Mouse (Mus musculus) liver, adult 2 months (tissue): ENCODE measurements around the gene Hspa1a. TPM values are rescaled to one million over a fixed set of nuclear protein-coding genes. Genes with fewer than 3 reads are reported as not detected.

Experiments
- DNase-seq: peaks from one replicate; pipeline ENCODE4 v3.0.0-alpha.2; 2011; ENCODE audit warnings: low read depth, low spot score; ENCODE audit errors: extremely low read depth
- H3K27ac ChIP-seq: fragments of 200-500 bp; replicated peaks from 2 replicates; pipeline ENCODE4 v1.5.1; 2012; ENCODE audit warnings: low read depth, mild to moderate bottlenecking, control low read depth, inconsistent platforms, low read length; ENCODE audit not compliant: insufficient read depth
- H3K27me3 ChIP-seq: fragments of 200-500 bp; 2 replicates; pipeline ENCODE4 v1.6.1; 2012; ENCODE audit warnings: mild to moderate bottlenecking, moderate library complexity, low read length, inconsistent platforms; ENCODE audit not compliant: control insufficient read depth, insufficient read depth
- H3K36me3 ChIP-seq: fragments of 200-500 bp; 2 replicates; pipeline ENCODE4 v1.6.1; 2012; ENCODE audit warnings: low read length, inconsistent platforms; ENCODE audit not compliant: control insufficient read depth, insufficient read depth
- H3K4me1 ChIP-seq: fragments of 200-500 bp; 2 replicates; pipeline ENCODE4 v1.6.1; 2011; ENCODE audit warnings: low read length; ENCODE audit not compliant: control insufficient read depth, insufficient read depth
- H3K4me3 ChIP-seq: fragments of 200-500 bp; 2 replicates; pipeline ENCODE4 v1.5.1; 2011; ENCODE audit warnings: low read depth, mild to moderate bottlenecking, control low read depth, low read length, moderate library complexity; ENCODE audit not compliant: insufficient read depth
- H3K79me2 ChIP-seq: fragments of 200-500 bp; 2 replicates; pipeline ENCODE4 v1.6.1; 2012; ENCODE audit warnings: inconsistent platforms, mild to moderate bottlenecking, low read length, moderate library complexity; ENCODE audit not compliant: control insufficient read depth, insufficient read depth
- H3K9ac ChIP-seq: fragments of 200-500 bp; 2 replicates; pipeline ENCODE4 v1.6.1; 2012; ENCODE audit warnings: low read depth, mild to moderate bottlenecking, control low read depth, inconsistent platforms, low read length
- CTCF ChIP-seq: fragments of 200-500 bp; IDR thresholded peaks from 2 replicates; pipeline ENCODE4 v1.5.1; 2011; ENCODE audit warnings: low read depth, low read length, control low read depth
- POLR2A ChIP-seq: fragments of 200-500 bp; IDR thresholded peaks from 2 replicates; pipeline ENCODE4 v1.6.1; 2011; ENCODE audit warnings: low read length, control low read depth; ENCODE audit not compliant: insufficient read depth; ENCODE audit errors: extremely low read depth
- WGBS: fragments of 180-500 bp; shearing (Covaris S2); methylation state at CpG from one replicate; pipeline ENCODE4 v1.1.7; 2018; 5-methylcytosine and 5-hydroxymethylcytosine counted together
- polyA plus RNA-seq: library from polyadenylated mRNA; depleted of rRNA; stranded (reverse); fragments of >200 nt; gene quantifications from 2 replicates; pipeline ENCODE4 v1.2.3, GENCODE M21; 2012; rRNA removed
- total RNA-seq: library from RNA; depleted of rRNA; stranded (reverse); fragments of >200 nt; gene quantifications from 2 replicates; pipeline ENCODE4 v1.2.3, GENCODE M21; 2014; rRNA removed

Hspa1a gene
- total and polyA plus RNA-seq, 2 experiments: 0.18 to 0.45 TPM

- no peak overlapping the region for H3K27ac ChIP-seq
- H3K27me3 ChIP-seq: no peaks in the 10 kb centered on the region
- DNase-seq: no peak
- H3K4me1 ChIP-seq: peaks cover 10% of the 10 kb centered on the region
- no peaks in the 10 kb centered on the region for H3K36me3 ChIP-seq
- WGBS: 81% methylated on average over 4 of the region's 4 CpGs
- TF ChIP-seq CTCF (no peak), POLR2A (no peak)
- no peak overlapping the region for H3K9ac ChIP-seq
- peaks cover 7% of the 10 kb centered on the region; the same call in 1 of the 2 replicates for H3K79me2 ChIP-seq
- no peak overlapping the region for H3K4me3 ChIP-seq
These were observed 43.1 kb downstream of the Hspa1a start for GRCm38 (mm10) chr17:34928841-34929240.

GRCm38 (mm10) chr17:34927306-34928019 is 44.5 kb downstream of the Hspa1a start:
- H3K79me2 ChIP-seq: peaks cover 7% of the 10 kb centered on the region; the same call in 1 of the 2 replicates
- H3K27me3 ChIP-seq: no peaks in the 10 kb centered on the region
- H3K4me1 ChIP-seq: peaks cover 6% of the 10 kb centered on the region; the same call in 1 of the 2 replicates
- no peaks in the 10 kb centered on the region for H3K36me3 ChIP-seq
- H3K4me3 ChIP-seq: no peak overlapping the region
- 92% methylated on average over 18 of the region's 18 CpGs for WGBS
- no peak for DNase-seq
- no peak overlapping the region for H3K9ac ChIP-seq
- no peak overlapping the region for H3K27ac ChIP-seq
- TF ChIP-seq POLR2A: no peak
- TF ChIP-seq CTCF: no peak

- Histone ChIP-seq H3K4me3 (no peak overlapping the region), H3K27me3 (no peaks in the 10 kb centered on the region), H3K79me2 (no peaks in the 10 kb centered on the region), H3K27ac (peak overlapping the region; percentile 31; the same call in 1 of the 2 replicates), H3K36me3 (no peaks in the 10 kb centered on the region), H3K4me1 (no peaks in the 10 kb centered on the region), H3K9ac (no peak overlapping the region)
- WGBS: 70% methylated on average over 5 of the region's 5 CpGs
- DNase-seq: no peak
- no peak for TF ChIP-seq CTCF
- TF ChIP-seq POLR2A: no peak
These were observed 47.7 kb downstream of the Hspa1a start for GRCm38 (mm10) chr17:34924258-34924657.

- no peak overlapping the region for H3K4me3 ChIP-seq
- no peaks in the 10 kb centered on the region for H3K36me3 ChIP-seq
- no peak for TF ChIP-seq POLR2A
- TF ChIP-seq CTCF: peak; percentile 40
- H3K27ac ChIP-seq: no peak overlapping the region
- no peak for DNase-seq
- no peak overlapping the region for H3K9ac ChIP-seq
- no peaks in the 10 kb centered on the region for H3K79me2 ChIP-seq
- no peaks in the 10 kb centered on the region for H3K4me1 ChIP-seq
- WGBS: 47% methylated on average over 6 of the region's 6 CpGs
- no peaks in the 10 kb centered on the region for H3K27me3 ChIP-seq
These were observed 49.0 kb downstream of the Hspa1a start for GRCm38 (mm10) chr17:34922939-34923338.

Other genes with a start within 250 kb of the Hspa1a start
Only the 30 nearest of the 43 such genes appear.
- 7.6 and 7.9 TPM in 2 replicates for gene Stk19, start 135.2 kb downstream of the Hspa1a start, total RNA-seq
- gene Stk19, start 135.2 kb downstream of the Hspa1a start, polyA plus RNA-seq: 16.6 and 19.8 TPM in 2 replicates
- gene Dxo, start 135.1 kb downstream of the Hspa1a start, total RNA-seq: 9.7 and 12.8 TPM in 2 replicates
- 26.3 and 36.6 TPM in 2 replicates for gene Dxo, start 135.1 kb downstream of the Hspa1a start, polyA plus RNA-seq
- gene Skiv2l, start 121.9 kb downstream of the Hspa1a start, total RNA-seq: 32.0 and 39.4 TPM in 2 replicates
- gene Skiv2l, start 121.9 kb downstream of the Hspa1a start, polyA plus RNA-seq: 51.1 and 61.7 TPM in 2 replicates
- gene Nelfe, start 121.8 kb downstream of the Hspa1a start, total RNA-seq: 21.9 and 22.0 TPM in 2 replicates
- 14.9 and 17.1 TPM in 2 replicates for gene Nelfe, start 121.8 kb downstream of the Hspa1a start, polyA plus RNA-seq
- gene Cfb, start 109.6 kb downstream of the Hspa1a start, total RNA-seq: 1,474 and 1,577 TPM in 2 replicates
- 709 and 764 TPM in 2 replicates for gene Cfb, start 109.6 kb downstream of the Hspa1a start, polyA plus RNA-seq
- gene Zbtb12, start 92.7 kb downstream of the Hspa1a start, total RNA-seq: 1.8 and 3.2 TPM in 2 replicates
- 3.3 and 4.6 TPM in 2 replicates for gene Zbtb12, start 92.7 kb downstream of the Hspa1a start, polyA plus RNA-seq
- 1.1 TPM in 1 of 2 replicates, not detected in the other for gene Gm20547, start 90.1 kb downstream of the Hspa1a start, total RNA-seq
- gene Gm20547, start 90.1 kb downstream of the Hspa1a start, polyA plus RNA-seq: 0.09 TPM in 1 of 2 replicates, not detected in the other
- gene C2, start 73.9 kb downstream of the Hspa1a start, total RNA-seq: 101 and 113 TPM in 2 replicates
- gene C2, start 73.9 kb downstream of the Hspa1a start, polyA plus RNA-seq: 65.1 and 82.1 TPM in 2 replicates
- 45.2 and 54.6 TPM in 2 replicates for gene Ehmt2, start 73.7 kb downstream of the Hspa1a start, total RNA-seq
- 81.8 and 103 TPM in 2 replicates for gene Ehmt2, start 73.7 kb downstream of the Hspa1a start, polyA plus RNA-seq
- 0.13 and 0.18 TPM in 2 replicates for gene Slc44a4, start 57.7 kb downstream of the Hspa1a start, total RNA-seq
- gene Slc44a4, start 57.7 kb downstream of the Hspa1a start, polyA plus RNA-seq: 0.34 and 0.35 TPM in 2 replicates
- gene Neu1, start 40.9 kb downstream of the Hspa1a start, total RNA-seq: 27.6 and 36.8 TPM in 2 replicates
- gene Neu1, start 40.9 kb downstream of the Hspa1a start, polyA plus RNA-seq: 52.5 and 62.5 TPM in 2 replicates
- gene Hspa1b, start 12.9 kb downstream of the Hspa1a start, total RNA-seq: 3.6 and 10.1 TPM in 2 replicates
- 10.0 and 11.2 TPM in 2 replicates for gene Hspa1b, start 12.9 kb downstream of the Hspa1a start, polyA plus RNA-seq
- gene Gm20481, start 2.2 kb downstream of the Hspa1a start, total RNA-seq: not detected in 2 replicates
- gene Gm20481, start 2.2 kb downstream of the Hspa1a start, polyA plus RNA-seq: not detected in 2 replicates
- gene Hspa1l, start 547 bp upstream of the Hspa1a start, total RNA-seq: 0.18 TPM in 1 of 2 replicates, not detected in the other
- gene Hspa1l, start 547 bp upstream of the Hspa1a start, polyA plus RNA-seq: 0.05 TPM in 1 of 2 replicates, not detected in the other
- gene Lsm2, start 9.7 kb upstream of the Hspa1a start, total RNA-seq: 7.9 and 11.1 TPM in 2 replicates
- gene Lsm2, start 9.7 kb upstream of the Hspa1a start, polyA plus RNA-seq: 55.1 and 63.0 TPM in 2 replicates
- 11.8 and 27.5 TPM in 2 replicates for gene Vars, start 28.8 kb upstream of the Hspa1a start, total RNA-seq
- 39.8 and 52.7 TPM in 2 replicates for gene Vars, start 28.8 kb upstream of the Hspa1a start, polyA plus RNA-seq
- gene Vwa7, start 44.4 kb upstream of the Hspa1a start, total RNA-seq: 0.07 and 0.09 TPM in 2 replicates
- gene Vwa7, start 44.4 kb upstream of the Hspa1a start, polyA plus RNA-seq: 0.16 and 0.27 TPM in 2 replicates
- gene Sapcd1, start 55.9 kb upstream of the Hspa1a start, total RNA-seq: 0.54 TPM in 1 of 2 replicates, not detected in the other
- gene Sapcd1, start 55.9 kb upstream of the Hspa1a start, polyA plus RNA-seq: 0.66 TPM in 1 of 2 replicates, not detected in the other
- gene Msh5, start 74.6 kb upstream of the Hspa1a start, total RNA-seq: 1.0 and 2.0 TPM in 2 replicates
- gene Msh5, start 74.6 kb upstream of the Hspa1a start, polyA plus RNA-seq: 1.1 and 3.9 TPM in 2 replicates
- 15.9 and 20.3 TPM in 2 replicates for gene Clic1, start 77.8 kb upstream of the Hspa1a start, total RNA-seq
- 12.2 and 16.8 TPM in 2 replicates for gene Clic1, start 77.8 kb upstream of the Hspa1a start, polyA plus RNA-seq
- gene Ddah2, start 86.9 kb upstream of the Hspa1a start, total RNA-seq: 3.0 and 3.6 TPM in 2 replicates
- 3.8 and 3.9 TPM in 2 replicates for gene Ddah2, start 86.9 kb upstream of the Hspa1a start, polyA plus RNA-seq
- not detected in 2 replicates for gene Ly6g6c, start 93.2 kb upstream of the Hspa1a start, total RNA-seq
- gene Ly6g6c, start 93.2 kb upstream of the Hspa1a start, polyA plus RNA-seq: not detected in 2 replicates
- gene Mpig6b, start 94.0 kb upstream of the Hspa1a start, total RNA-seq: 0.18 TPM in 1 of 2 replicates, not detected in the other
- gene Mpig6b, start 94.0 kb upstream of the Hspa1a start, polyA plus RNA-seq: 0.06 TPM in 1 of 2 replicates, not detected in the other
- 0.37 TPM in 1 of 2 replicates, not detected in the other for gene Ly6g6e, start 104.7 kb upstream of the Hspa1a start, total RNA-seq
- 0.33 and 0.35 TPM in 2 replicates for gene Ly6g6e, start 104.7 kb upstream of the Hspa1a start, polyA plus RNA-seq
- gene Ly6g6d, start 105.9 kb upstream of the Hspa1a start, total RNA-seq: 0.47 TPM in 1 of 2 replicates, not detected in the other
- gene Ly6g6d, start 105.9 kb upstream of the Hspa1a start, polyA plus RNA-seq: 0.24 and 0.67 TPM in 2 replicates
- gene Ly6g6f, start 113.5 kb upstream of the Hspa1a start, total RNA-seq: not detected in 2 replicates
- gene Ly6g6f, start 113.5 kb upstream of the Hspa1a start, polyA plus RNA-seq: 0.07 TPM in 2 replicates
- 62.2 and 63.3 TPM in 2 replicates for gene Abhd16a, start 117.1 kb upstream of the Hspa1a start, total RNA-seq
- gene Abhd16a, start 117.1 kb upstream of the Hspa1a start, polyA plus RNA-seq: 78.4 and 83.0 TPM in 2 replicates
- not detected in 2 replicates for gene Ly6g5c, start 136.1 kb upstream of the Hspa1a start, total RNA-seq
- gene Ly6g5c, start 136.1 kb upstream of the Hspa1a start, polyA plus RNA-seq: not detected in 2 replicates
- gene Ly6g5b, start 143.3 kb upstream of the Hspa1a start, total RNA-seq: 0.40 and 0.46 TPM in 2 replicates
- gene Ly6g5b, start 143.3 kb upstream of the Hspa1a start, polyA plus RNA-seq: 0.26 and 0.62 TPM in 2 replicates
- 9.6 and 9.8 TPM in 2 replicates for gene Gpank1, start 149.3 kb upstream of the Hspa1a start, total RNA-seq
- 10.5 and 11.4 TPM in 2 replicates for gene Gpank1, start 149.3 kb upstream of the Hspa1a start, polyA plus RNA-seq